Mouse (Mus musculus) lung, postnatal 0 days (tissue): Measurements from ENCODE around the gene Ankrd60. TPM values are rescaled to one million over a fixed set of nuclear protein-coding genes. Genes with fewer than 3 reads are reported as not detected.
A peak's percentile ranks its signal among the peaks of the same experiment; 100 is the strongest.

Experiments used
- ATAC-seq: fragments of 200-750 bp; cut with Nextera tagmentation; 2 replicates; pipeline ENCODE4 v1.8.0; 2017; ENCODE audit warnings: moderate library complexity
- DNase-seq: peaks from one replicate; pipeline ENCODE4 v3.0.0-alpha.2; 2016; ENCODE audit warnings: low spot score
- H3K27ac ChIP-seq: fragments of 300-500 bp; sonication (generic); 2 replicates; pipeline ENCODE4 v1.5.1; 2014; ENCODE audit warnings: antibody characterized with exemption, mild to moderate bottlenecking, low read length, mixed read lengths
- H3K27me3 ChIP-seq: fragments of 300-500 bp; sonication (generic); replicated peaks from 2 replicates; pipeline ENCODE4 v1.6.1; 2014; ENCODE audit warnings: low read length, mixed read lengths; ENCODE audit not compliant: insufficient read depth
- H3K36me3 ChIP-seq: fragments of 300-500 bp; sonication (generic); 2 replicates; pipeline ENCODE4 v1.6.1; 2014; ENCODE audit warnings: low read length, mixed read lengths; ENCODE audit not compliant: insufficient read depth
- H3K4me1 ChIP-seq: fragments of 300-500 bp; sonication (generic); 2 replicates; pipeline ENCODE4 v1.6.1; 2014; ENCODE audit warnings: antibody characterized with exemption, low read depth, low read length, mixed read lengths; ENCODE audit not compliant: insufficient read depth
- H3K4me2 ChIP-seq: fragments of 300-500 bp; sonication (generic); replicated peaks from 2 replicates; pipeline ENCODE4 v1.6.1; 2014; ENCODE audit warnings: low read depth, mild to moderate bottlenecking, low read length, moderate library complexity, mixed read lengths
- H3K4me3 ChIP-seq: fragments of 300-500 bp; sonication (generic); 2 replicates; pipeline ENCODE4 v1.5.1; 2014; ENCODE audit warnings: low read depth, low read length
- H3K9ac ChIP-seq: fragments of 300-500 bp; sonication (generic); replicated peaks from 2 replicates; pipeline ENCODE4 v1.6.1; 2014; ENCODE audit warnings: low read depth, mild to moderate bottlenecking
- H3K9me3 ChIP-seq: fragments of 300-500 bp; sonication (generic); 2 replicates; pipeline ENCODE4 v1.6.1; 2016; ENCODE audit warnings: low read length, mixed read lengths
- CTCF ChIP-seq: IDR thresholded peaks from 2 replicates; pipeline ENCODE4 v1.5.1; 2016; ENCODE audit warnings: antibody characterized with exemption, mild to moderate bottlenecking
- EP300 ChIP-seq: IDR thresholded peaks from 2 replicates; pipeline ENCODE4 v1.6.1; 2016; ENCODE audit warnings: antibody characterized with exemption, mild to moderate bottlenecking, control low read depth
- WGBS: fragments of 180-500 bp; shearing (Covaris S2); extraction: QIAGEN DNeasy Blood & Tissue Kit; methylation state at CpG from one replicate; pipeline ENCODE4 v1.1.7; 2014; 5-methylcytosine and 5-hydroxymethylcytosine counted together
- polyA plus RNA-seq: library from polyadenylated mRNA; unstranded; fragments of >200 nt; fragmentation: Nextera tagmentation; extraction: Ambion mirVana; gene quantifications from 2 replicates; pipeline ENCODE4 v1.2.1, GENCODE M21; 2015

The Ankrd60 gene
- not detected in 2 replicates for polyA plus RNA-seq

DNA sequence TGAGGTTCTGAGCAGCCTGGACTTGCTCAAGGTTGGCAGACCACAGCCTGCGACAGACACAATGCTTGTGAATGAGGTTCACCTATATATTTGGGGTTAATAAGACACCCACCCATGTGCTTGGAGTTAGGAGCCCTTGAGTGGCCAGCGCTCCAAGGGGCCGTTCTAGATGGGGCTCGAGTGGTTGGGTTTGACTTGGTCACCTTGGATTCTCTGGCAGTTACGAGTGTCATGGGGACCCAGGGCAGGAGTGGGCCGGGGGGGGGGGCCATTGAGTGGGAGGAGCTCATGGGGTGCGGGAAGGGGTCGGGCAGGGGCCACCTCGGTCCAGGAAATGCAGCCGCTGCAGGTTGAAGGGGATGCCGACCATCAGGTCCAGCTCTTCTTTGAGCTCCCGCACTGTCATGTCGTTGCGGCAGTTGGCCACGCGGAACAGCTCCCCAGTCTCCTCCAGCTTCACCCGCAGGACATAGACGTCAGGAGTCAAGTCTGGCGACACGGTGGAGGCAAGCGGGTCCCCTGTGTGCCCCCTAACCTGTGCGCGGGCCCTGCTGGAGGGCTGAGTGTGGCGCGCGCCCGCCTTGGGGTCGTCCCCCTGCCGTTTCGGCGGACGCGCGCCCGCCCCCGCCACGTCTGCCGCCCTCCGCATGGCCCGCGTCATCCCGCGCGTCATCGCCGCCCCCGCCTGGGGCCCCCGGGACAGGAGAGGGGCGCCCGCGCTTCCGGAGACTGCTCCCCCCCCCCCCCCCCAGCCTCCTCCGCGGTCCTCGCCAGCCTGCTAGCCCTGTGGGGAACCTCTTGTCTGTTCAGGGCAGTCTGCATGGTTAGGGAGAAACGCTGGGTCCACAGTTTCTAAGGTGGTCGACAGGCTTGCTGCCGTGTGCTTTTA, at the start of gene Ankrd60:
Gene Ankrd60 (minus strand): TSS at position 697 of the 889 bp plus-strand sequence.
- 10% methylated on average over 35 of the region's 58 CpGs for WGBS

DNA sequence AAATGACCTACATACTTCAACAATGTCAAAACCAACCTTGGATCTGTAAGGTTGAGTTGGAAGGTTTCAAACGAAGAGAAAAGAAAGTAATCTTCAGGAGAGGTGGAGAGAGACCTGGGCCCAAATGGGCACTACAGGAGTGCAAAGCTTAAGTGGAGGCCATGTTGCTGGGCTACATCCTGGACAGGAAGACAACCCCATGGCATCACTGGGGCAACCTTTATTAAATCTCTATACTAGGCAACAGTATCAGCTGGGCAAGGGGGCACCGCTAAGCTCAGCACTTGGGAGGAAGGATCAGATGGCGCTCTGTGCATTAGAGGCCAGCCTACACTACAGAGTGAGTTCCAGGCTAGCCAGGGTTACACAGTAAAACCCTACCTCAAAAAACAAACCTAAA, 47.6 kb upstream of the Ankrd60 start:
- Histone ChIP-seq H3K27ac (no peak overlapping the region), H3K4me1 (peaks cover 3% of the 10 kb centered on the region; the same call in 1 of the 2 replicates), H3K4me3 (no peak overlapping the region), H3K9me3 (no peaks in the 10 kb centered on the region), H3K27me3 (no peaks in the 10 kb centered on the region), H3K9ac (no peak overlapping the region), H3K36me3 (no peaks in the 10 kb centered on the region), H3K4me2 (no peak overlapping the region)
- DNase-seq (no peak), ATAC-seq (no peak)
- TF ChIP-seq EP300 = no peak
- TF ChIP-seq CTCF = no peak
- 95% methylated on average over 3 of the region's 3 CpGs for WGBS

More for the DNA sequence above, at the start of gene Ankrd60:
- DNase-seq = peak; percentile 8
- Histone ChIP-seq H3K4me1 (no peaks in the 10 kb centered on the region), H3K9ac (no peak within 1 kb of the TSS), H3K36me3 (no peaks in the 10 kb centered on the region), H3K9me3 (no peaks in the 10 kb centered on the region), H3K4me2 (peak within 1 kb of the TSS; percentile 51), H3K4me3 (peak within 1 kb of the TSS; percentile 25; the same call in 1 of the 2 replicates), H3K27me3 (0 out of 2 replicates have a peak, but pooled peaks cover 6% of the 10 kb centered on the region), H3K27ac (no peak within 1 kb of the TSS)
- TF ChIP-seq EP300 (no peak), CTCF (no peak; the same call in 1 of the 2 replicates)
- peak; percentile 48 for ATAC-seq

DNA sequence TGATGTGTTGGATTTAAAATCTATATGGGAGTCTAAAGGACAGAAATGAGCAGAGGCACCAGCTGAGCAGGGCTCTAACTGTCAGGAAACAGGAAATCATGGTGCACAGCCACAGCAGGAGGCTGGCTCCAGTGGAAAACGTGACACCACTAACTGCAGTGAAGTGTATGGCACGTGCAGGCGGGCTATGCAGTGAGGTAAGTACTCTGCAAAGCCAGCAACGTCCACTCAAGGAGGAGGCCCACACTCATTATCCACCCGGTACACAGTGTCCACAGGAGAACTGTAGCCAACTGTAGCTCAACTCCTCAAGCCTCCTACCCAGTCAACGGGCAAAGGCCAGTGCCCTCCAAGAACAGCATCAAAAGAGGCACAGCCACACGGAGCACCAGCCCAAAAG, 46.5 kb upstream of the Ankrd60 start:
- no peak overlapping the region for H3K4me3 ChIP-seq
- no peak overlapping the region for H3K4me2 ChIP-seq
- TF ChIP-seq EP300 (no peak), CTCF (no peak)
- ATAC-seq = peak; percentile 75
- no peak overlapping the region for H3K27ac ChIP-seq
- no peak overlapping the region for H3K9ac ChIP-seq
- no peaks in the 10 kb centered on the region for H3K36me3 ChIP-seq
- WGBS = 48% methylated on average over 7 of the region's 7 CpGs
- H3K27me3 ChIP-seq = no peaks in the 10 kb centered on the region
- no peaks in the 10 kb centered on the region for H3K9me3 ChIP-seq
- DNase-seq = peak; percentile 44
- peaks cover 3% of the 10 kb centered on the region; the same call in 1 of the 2 replicates for H3K4me1 ChIP-seq

DNA sequence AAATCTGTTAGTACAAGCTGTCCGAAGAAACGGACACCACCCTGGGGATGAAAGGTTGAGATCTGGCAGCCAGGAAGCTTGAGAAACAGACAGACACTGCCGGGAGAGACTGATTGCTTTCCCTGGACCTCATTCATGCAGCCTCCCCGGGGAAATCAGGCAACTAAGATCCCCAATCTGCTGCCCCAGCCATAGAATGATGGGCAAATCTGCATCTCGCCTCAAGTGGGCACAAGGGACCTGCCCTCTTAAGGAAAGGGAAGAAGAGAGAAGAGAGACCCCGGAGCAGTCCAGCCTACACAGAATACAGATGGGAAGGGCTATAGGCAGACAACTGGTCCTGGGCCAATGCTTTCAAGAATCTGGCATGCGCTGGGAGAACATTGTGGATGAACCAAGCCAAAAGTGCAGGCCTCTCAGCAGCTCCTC, 44.0 kb upstream of the Ankrd60 start:
- Histone ChIP-seq H3K36me3 (no peaks in the 10 kb centered on the region), H3K4me2 (no peak overlapping the region), H3K4me3 (no peak overlapping the region), H3K27me3 (no peaks in the 10 kb centered on the region), H3K27ac (no peak overlapping the region), H3K9me3 (no peaks in the 10 kb centered on the region), H3K9ac (no peak overlapping the region), H3K4me1 (peaks cover 3% of the 10 kb centered on the region; the same call in 1 of the 2 replicates)
- no peak for ATAC-seq
- WGBS = 59% methylated on average over 7 of the region's 7 CpGs
- TF ChIP-seq CTCF = no peak
- TF ChIP-seq EP300 = no peak
- DNase-seq = no peak

DNA sequence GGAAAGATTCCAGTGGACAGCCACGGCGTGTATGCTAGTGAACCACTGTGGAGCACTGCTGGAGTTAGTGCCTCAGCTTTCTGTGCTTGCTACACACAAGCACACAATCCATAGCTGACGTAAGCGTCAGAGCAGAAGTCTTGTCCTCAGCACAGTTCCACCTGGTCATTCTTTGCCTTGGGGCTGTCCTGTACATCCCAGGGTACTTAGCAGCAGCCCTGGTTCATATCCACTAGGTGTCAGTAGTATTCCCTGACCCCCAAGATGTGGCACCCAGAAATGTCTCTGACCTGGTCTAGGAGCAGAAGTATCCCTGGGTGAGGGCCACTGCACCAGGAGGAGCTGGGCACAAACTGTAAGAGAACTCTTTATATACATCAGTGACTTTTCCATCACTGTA, 42.5 kb upstream of the Ankrd60 start:
- no peak overlapping the region for H3K27ac ChIP-seq
- TF ChIP-seq CTCF (peak; percentile 48), EP300 (no peak)
- H3K36me3 ChIP-seq = no peaks in the 10 kb centered on the region
- DNase-seq (no peak), ATAC-seq (no peak)
- no peak overlapping the region for H3K4me2 ChIP-seq
- H3K9me3 ChIP-seq = no peaks in the 10 kb centered on the region
- H3K27me3 ChIP-seq = no peaks in the 10 kb centered on the region
- H3K4me3 ChIP-seq = no peak overlapping the region
- H3K4me1 ChIP-seq = peaks cover 3% of the 10 kb centered on the region; the same call in 1 of the 2 replicates
- no peak overlapping the region for H3K9ac ChIP-seq
- 95% methylated on average over 4 of the region's 4 CpGs for WGBS

DNA sequence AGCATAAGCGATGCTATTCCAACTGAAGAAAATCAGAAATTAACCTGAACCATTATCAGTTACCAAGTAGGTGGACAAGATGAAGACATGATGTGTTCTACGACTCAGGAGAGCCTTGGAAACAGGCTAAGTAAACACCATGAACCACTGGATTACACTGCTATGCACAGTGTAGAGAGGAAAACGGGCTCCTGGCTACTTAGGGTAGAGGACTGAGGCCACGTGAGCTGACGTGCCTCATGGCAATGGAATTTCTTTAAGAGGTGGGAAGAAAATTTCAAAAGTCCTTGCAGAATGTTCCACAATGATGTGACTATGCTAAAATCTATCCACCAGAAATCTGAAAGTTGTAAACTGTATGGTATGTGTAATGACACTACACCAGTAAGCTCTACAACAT, 41.0 kb upstream of the Ankrd60 start:
- 67% methylated on average over 5 of the region's 5 CpGs for WGBS
- Histone ChIP-seq H3K4me2 (no peak overlapping the region), H3K9me3 (no peaks in the 10 kb centered on the region), H3K27ac (no peak overlapping the region), H3K27me3 (no peaks in the 10 kb centered on the region), H3K9ac (no peak overlapping the region), H3K4me1 (no peaks in the 10 kb centered on the region), H3K36me3 (no peaks in the 10 kb centered on the region), H3K4me3 (no peak overlapping the region)
- peak; percentile 93 for ATAC-seq
- TF ChIP-seq CTCF (no peak), EP300 (0 out of 2 replicates have a peak, but pooled peaks have one; percentile 54)
- DNase-seq = peak; percentile 69
